Mouse (Mus musculus): ENCODE results near the gene Rgmb. TPM values are rescaled to one million over a fixed set of nuclear protein-coding genes. Genes with fewer than 3 reads are reported as not detected.

The Rgmb gene
- 0.78 and 1.2 TPM in 2 replicates for polyA plus RNA-seq (2012; rRNA removed)

GRCm38 (mm10) chr17:15830766-15831644 lies at the start of gene Rgmb:
TSS of gene Rgmb (minus strand) at chr17:15831039.

Other genes starting within 250 kb of the Rgmb start
- gene Chd1, start 126.1 kb downstream of the Rgmb start, polyA plus RNA-seq (2012; rRNA removed): 3.6 and 4.2 TPM in 2 replicates